In genomic region chr11:75845675-75846074, GRCm38 (mm10) we compare ENCODE assay signal across 31 mouse cellular contexts. TPM values are rescaled to one million over a fixed set of nuclear protein-coding genes. Genes with fewer than 3 reads are reported as not detected.
DNase-seq lines count a peak whose midpoint lies in the region; ATAC-seq and TF ChIP-seq lines count a peak whose summit lies in the region.
"Had no signal": no experiment of that assay in that cellular context is flagged by ENCODE, and none has a peak within 500 bp of the region (broad histone marks: within the 10 kb centered on the region; RNA-seq: fewer than 3 reads in every experiment).

No protein-coding gene starts in this region.

- H3K36me3 ChIP-seq in forebrain, embryonic 16.5 days (ENCODE audit: control insufficient read depth, insufficient read depth) = no peaks in the 10 kb centered on the region
- no peaks in the 10 kb centered on the region for H3K36me3 ChIP-seq in forebrain, embryonic 12.5 days (replicated peaks)
- H3K36me3 ChIP-seq in midbrain, embryonic 15.5 days (replicated peaks) = no peaks in the 10 kb centered on the region
- H3K36me3 ChIP-seq in midbrain, embryonic 13.5 days = no peaks in the 10 kb centered on the region
- H3K36me3 ChIP-seq in midbrain, postnatal 0 days (ENCODE audit: insufficient read depth, low read length) = no peaks in the 10 kb centered on the region
- H3K36me3 ChIP-seq: embryonic facial prominence, embryonic 13.5 days; heart, embryonic 10.5 days; heart, embryonic 15.5 days; limb, embryonic 12.5 days; lung, embryonic 15.5 days; neural tube, embryonic 13.5 days had no signal

- peak; percentile 47; the same call in 1 of the 2 replicates for ATAC-seq in forebrain, embryonic 16.5 days
- ATAC-seq in forebrain, embryonic 12.5 days (ENCODE audit: low FRiP score) = no peak
- ATAC-seq in midbrain, embryonic 15.5 days (replicated peaks) = no peak
- no peak for ATAC-seq in midbrain, embryonic 13.5 days
- ATAC-seq in midbrain, postnatal 0 days (ENCODE audit: low FRiP score) = no peak
- ATAC-seq: intestine, postnatal 0 days; Patski had no signal

- H3K9ac ChIP-seq in forebrain, embryonic 16.5 days (replicated peaks; ENCODE audit: low read depth, low read length) = no peak overlapping the region
- no peak overlapping the region for H3K9ac ChIP-seq in forebrain, embryonic 12.5 days
- no peak overlapping the region for H3K9ac ChIP-seq in midbrain, embryonic 15.5 days
- H3K9ac ChIP-seq in midbrain, embryonic 13.5 days (replicated peaks) = no peak overlapping the region
- H3K9ac ChIP-seq in midbrain, postnatal 0 days (replicated peaks; ENCODE audit: low read length, poor library complexity, severe bottlenecking) = no peak overlapping the region
- H3K9ac ChIP-seq: embryonic facial prominence, embryonic 13.5 days; heart, embryonic 15.5 days; limb, embryonic 12.5 days; lung, embryonic 15.5 days; neural tube, embryonic 13.5 days had no signal

- no peaks in the 10 kb centered on the region for H3K9me3 ChIP-seq in forebrain, embryonic 16.5 days (ENCODE audit: control insufficient read depth, low read length)
- no peaks in the 10 kb centered on the region for H3K9me3 ChIP-seq in forebrain, embryonic 12.5 days
- H3K9me3 ChIP-seq in midbrain, embryonic 15.5 days = no peaks in the 10 kb centered on the region
- no peaks in the 10 kb centered on the region for H3K9me3 ChIP-seq in midbrain, embryonic 13.5 days
- no peaks in the 10 kb centered on the region for H3K9me3 ChIP-seq in midbrain, postnatal 0 days (ENCODE audit: low read length)
- H3K9me3 ChIP-seq: embryonic facial prominence, embryonic 13.5 days; heart, embryonic 10.5 days; heart, embryonic 15.5 days; limb, embryonic 12.5 days; lung, embryonic 15.5 days; neural tube, embryonic 13.5 days had no signal

- TF ChIP-seq CTCF in midbrain, postnatal 0 days (IDR thresholded peaks at IDR 0.05) = no peak

- peak; percentile 25 to 44 for DNase-seq in layer of hippocampus, adult 18-20 months (ENCODE audit: low spot score in 2 of 2)
- DNase-seq in layer of hippocampus, adult 9-10 months (ENCODE audit: low spot score) = no peak
- peak; percentile 43 for DNase-seq in midbrain, postnatal 0 days (ENCODE audit: low spot score)
- DNase-seq in liver = no peak
- DNase-seq: adrenal gland, postnatal 10 days; cerebellum, adult 18-20 months; gastrocnemius, postnatal 25 days; heart, adult 11 months; heart, postnatal 36 days; kidney, adult 9 months; kidney, postnatal 14 days; layer of hippocampus, postnatal 36 days; thymus, adult 2 months; thymus, postnatal 36 days had no signal

- no peak overlapping the region for H3K4me2 ChIP-seq in forebrain, embryonic 16.5 days (ENCODE audit: low read length)
- no peak overlapping the region for H3K4me2 ChIP-seq in forebrain, embryonic 12.5 days
- H3K4me2 ChIP-seq in midbrain, embryonic 15.5 days = no peak overlapping the region
- no peak overlapping the region for H3K4me2 ChIP-seq in midbrain, embryonic 13.5 days (replicated peaks)
- H3K4me2 ChIP-seq in midbrain, postnatal 0 days (ENCODE audit: low read depth, low read length, poor library complexity, severe bottlenecking) = no peak overlapping the region
- H3K4me2 ChIP-seq: embryonic facial prominence, embryonic 13.5 days; heart, embryonic 15.5 days; limb, embryonic 12.5 days; liver, embryonic 11.5 days; lung, embryonic 15.5 days; neural tube, embryonic 13.5 days had no signal

- H3K4me1 ChIP-seq in forebrain, embryonic 16.5 days (replicated peaks; ENCODE audit: control insufficient read depth, insufficient read depth, low read length) = peaks cover 10% of the 10 kb centered on the region; the same call in 1 of the 2 replicates
- peaks cover 27% of the 10 kb centered on the region for H3K4me1 ChIP-seq in forebrain, embryonic 12.5 days
- peaks cover 18% of the 10 kb centered on the region; the same call in 1 of the 2 replicates for H3K4me1 ChIP-seq in midbrain, embryonic 15.5 days
- peaks cover 37% of the 10 kb centered on the region for H3K4me1 ChIP-seq in midbrain, embryonic 13.5 days (replicated peaks)
- no peaks in the 10 kb centered on the region for H3K4me1 ChIP-seq in midbrain, postnatal 0 days (ENCODE audit: insufficient read depth, low read length)
- H3K4me1 ChIP-seq: lung, embryonic 15.5 days had no signal

- H3K27ac ChIP-seq in forebrain, embryonic 16.5 days (ENCODE audit: low read length) = no peak overlapping the region
- no peak overlapping the region for H3K27ac ChIP-seq in forebrain, embryonic 12.5 days
- H3K27ac ChIP-seq in midbrain, embryonic 15.5 days = 0 out of 2 replicates have a peak overlapping the region, but pooled peaks have one; percentile 27
- H3K27ac ChIP-seq in midbrain, embryonic 13.5 days = no peak overlapping the region
- peak overlapping the region; percentile 26; the same call in 1 of the 2 replicates for H3K27ac ChIP-seq in midbrain, postnatal 0 days (ENCODE audit: low read depth, low read length)
- H3K27ac ChIP-seq: embryonic facial prominence, embryonic 13.5 days; heart, embryonic 10.5 days; heart, embryonic 15.5 days; limb, embryonic 12.5 days; lung, embryonic 15.5 days had no signal

- WGBS in forebrain, embryonic 16.5 days = 18% methylated on average over 7 of the region's 7 CpGs
- 42% methylated on average over 7 of the region's 7 CpGs for WGBS in forebrain, embryonic 12.5 days
- 37% methylated on average over 7 of the region's 7 CpGs for WGBS in midbrain, embryonic 15.5 days
- 47% methylated on average over 7 of the region's 7 CpGs for WGBS in midbrain, embryonic 13.5 days
- 30% methylated on average over 7 of the region's 7 CpGs for WGBS in midbrain, postnatal 0 days

- H3K4me3 ChIP-seq in forebrain, embryonic 16.5 days (replicated peaks; ENCODE audit: low read length) = no peak overlapping the region
- no peak overlapping the region for H3K4me3 ChIP-seq in forebrain, embryonic 12.5 days (replicated peaks)
- H3K4me3 ChIP-seq in midbrain, embryonic 15.5 days = no peak overlapping the region
- no peak overlapping the region for H3K4me3 ChIP-seq in midbrain, embryonic 13.5 days (replicated peaks)
- no peak overlapping the region for H3K4me3 ChIP-seq in midbrain, postnatal 0 days (ENCODE audit: low read depth, low read length)
- H3K4me3 ChIP-seq: embryonic facial prominence, embryonic 13.5 days; erythroblast, embryonic 14.5 days; heart, embryonic 10.5 days; heart, embryonic 15.5 days; limb, embryonic 12.5 days; lung, embryonic 15.5 days; neural tube, embryonic 13.5 days had no signal

- H3K27me3 ChIP-seq in forebrain, embryonic 16.5 days (replicated peaks; ENCODE audit: control insufficient read depth, insufficient read depth, low read length) = no peaks in the 10 kb centered on the region
- H3K27me3 ChIP-seq in forebrain, embryonic 12.5 days = no peaks in the 10 kb centered on the region; the same call in 1 of the 2 replicates
- H3K27me3 ChIP-seq in midbrain, embryonic 15.5 days (replicated peaks) = no peaks in the 10 kb centered on the region; the same call in 1 of the 2 replicates
- H3K27me3 ChIP-seq in midbrain, embryonic 13.5 days = no peaks in the 10 kb centered on the region
- H3K27me3 ChIP-seq in midbrain, postnatal 0 days (ENCODE audit: insufficient read depth, low read length) = no peaks in the 10 kb centered on the region
- H3K27me3 ChIP-seq: heart, embryonic 15.5 days; limb, embryonic 12.5 days; lung, embryonic 15.5 days; neural tube, embryonic 13.5 days; Patski had no signal

RNA-seq across cellular contexts. Expression of gene Doc2b, which starts 49.8 kb away (rescaled TPM):
- 2.3 and 3.0 TPM in 2 replicates for polyA plus RNA-seq in forebrain, embryonic 16.5 days (2015; fragmentation: Nextera tagmentation; extraction: Ambion mirVana)
- 0.26 and 0.46 TPM in 2 replicates for polyA plus RNA-seq in forebrain, embryonic 12.5 days (2016; fragmentation: Nextera tagmentation; extraction: Ambion mirVana)
- 100 to 1,000 TPM; 105 to 115 TPM for total RNA-seq in layer of hippocampus, adult 18-20 months (2021)
- polyA plus RNA-seq in midbrain, embryonic 15.5 days (2015; fragmentation: Nextera tagmentation; extraction: Ambion mirVana) = 3.7 and 4.3 TPM in 2 replicates
- polyA plus RNA-seq in midbrain, embryonic 13.5 days (2015; fragmentation: Nextera tagmentation; extraction: Ambion mirVana) = 1.0 and 1.1 TPM in 2 replicates
- total RNA-seq in midbrain, postnatal 0 days (2014; rRNA removed) = 23.0 and 27.7 TPM in 2 replicates
- 6.9 and 8.0 TPM in 2 replicates for polyA plus RNA-seq in midbrain, postnatal 0 days (2015; fragmentation: Nextera tagmentation; extraction: Ambion mirVana)
- total RNA-seq: common myeloid progenitor, adult 5-6 weeks; megakaryocyte progenitor cell, adult 5-6 weeks; MEL had no signal
- polyA plus RNA-seq: erythroblast, embryonic 14.5 days had no signal

Comparison
In these comparisons a context has a peak if more than half of its experiments do, and no peak if none do; other contexts are left out.
1. H3K27ac ChIP-seq: peak in midbrain, embryonic 15.5 days (single experiment) and midbrain, postnatal 0 days (single experiment); none in forebrain, embryonic 16.5 days (single experiment), forebrain, embryonic 12.5 days (single experiment) and midbrain, embryonic 13.5 days (single experiment).
2. DNase-seq: peak in layer of hippocampus, adult 18-20 months (2 of 2) and midbrain, postnatal 0 days (single experiment); none in layer of hippocampus, adult 9-10 months (single experiment) and liver (single experiment).